Mouse (Mus musculus) liver, embryonic 11.5 days (tissue): Measurements from ENCODE around the gene Ankrd44. TPM values are rescaled to one million over a fixed set of nuclear protein-coding genes. Genes with fewer than 3 reads are reported as not detected.

Source experiments
- ATAC-seq: fragments of 200-750 bp; cut with Nextera tagmentation; replicated peaks from 2 replicates; pipeline ENCODE4 v1.8.0; 2017; ENCODE audit warnings: moderate number of reproducible peaks, mild to moderate bottlenecking, moderate TSS enrichment, moderate library complexity; ENCODE audit not compliant: low FRiP score
- DNase-seq: peaks from one replicate; pipeline ENCODE4 v3.0.0-alpha.2; 2017; ENCODE audit warnings: low spot score
- H3K27ac ChIP-seq: fragments of 300-500 bp; sonication (generic); 2 replicates; pipeline ENCODE4 v1.5.1; 2014; ENCODE audit warnings: mild to moderate bottlenecking, low read depth, low read length, control low read depth
- H3K27me3 ChIP-seq: fragments of 300-500 bp; sonication (generic); replicated peaks from 2 replicates; pipeline ENCODE4 v1.6.1; 2014; ENCODE audit warnings: low read length, mixed read lengths; ENCODE audit not compliant: control insufficient read depth, insufficient read depth
- H3K36me3 ChIP-seq: fragments of 300-500 bp; sonication (generic); 2 replicates; pipeline ENCODE4 v1.6.1; 2014; ENCODE audit warnings: mild to moderate bottlenecking, low read length, moderate library complexity, mixed read lengths; ENCODE audit not compliant: control insufficient read depth, insufficient read depth
- H3K4me1 ChIP-seq: fragments of 300-500 bp; sonication (generic); replicated peaks from 2 replicates; pipeline ENCODE4 v1.6.1; 2014; ENCODE audit warnings: low read length, mixed read lengths; ENCODE audit not compliant: control insufficient read depth, insufficient read depth
- H3K4me2 ChIP-seq: fragments of 300-500 bp; sonication (generic); 2 replicates; pipeline ENCODE4 v1.6.1; 2014; ENCODE audit warnings: mild to moderate bottlenecking, control low read depth, moderate library complexity
- H3K4me3 ChIP-seq: fragments of 300-500 bp; sonication (generic); 2 replicates; pipeline ENCODE4 v1.5.1; 2014; ENCODE audit warnings: low read depth, low read length, control low read depth
- H3K9ac ChIP-seq: fragments of 300-500 bp; sonication (generic); 2 replicates; pipeline ENCODE4 v1.6.1; 2014; ENCODE audit warnings: low read depth, low read length, control low read depth
- H3K9me3 ChIP-seq: fragments of 300-500 bp; sonication (generic); 2 replicates; pipeline ENCODE4 v1.6.1; 2016; ENCODE audit warnings: low read length, inconsistent platforms, mixed read lengths; ENCODE audit not compliant: control insufficient read depth
- WGBS: fragments of 180-500 bp; shearing (Covaris S2); extraction: QIAGEN DNeasy Blood & Tissue Kit; methylation state at CpG from one replicate; pipeline ENCODE4 v1.1.7; 2014; 5-methylcytosine and 5-hydroxymethylcytosine counted together
- polyA plus RNA-seq: library from polyadenylated mRNA; unstranded; fragments of >200 nt; fragmentation: Nextera tagmentation; extraction: Ambion mirVana; gene quantifications from 2 replicates; pipeline ENCODE4 v1.2.1, GENCODE M21; 2014

Gene Ankrd44
- polyA plus RNA-seq, 1 experiment from 2014 or later: 11.8 TPM

DNA sequence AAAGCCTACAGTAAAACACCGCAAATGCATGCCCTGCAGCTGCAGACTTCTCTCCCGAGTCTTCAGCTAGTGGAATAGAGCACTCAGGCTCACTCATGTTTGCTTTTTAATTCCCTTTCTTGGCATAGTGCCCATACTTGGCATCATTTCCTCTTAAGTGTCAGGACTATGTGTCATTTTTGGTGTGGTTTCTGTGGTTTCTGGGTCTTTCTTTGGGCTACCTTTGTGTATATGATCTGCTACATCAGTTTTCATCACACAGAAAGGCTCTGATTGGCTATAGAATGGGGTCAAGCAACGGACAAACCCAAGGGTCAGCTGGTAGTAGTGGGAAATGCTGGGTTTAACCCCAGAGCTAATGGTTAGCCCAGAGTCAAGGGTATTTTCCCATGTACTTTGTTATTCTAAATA is 278.8 kb downstream of the Ankrd44 start:
- no peaks in the 10 kb centered on the region for H3K4me1 ChIP-seq
- H3K36me3 ChIP-seq: no peaks in the 10 kb centered on the region
- no peak overlapping the region for H3K4me2 ChIP-seq
- H3K9me3 ChIP-seq: no peaks in the 10 kb centered on the region
- no peak overlapping the region for H3K9ac ChIP-seq
- H3K27me3 ChIP-seq: no peaks in the 10 kb centered on the region
- 70% methylated on average over 3 of the region's 3 CpGs for WGBS
- no peak overlapping the region for H3K27ac ChIP-seq
- ATAC-seq: no peak
- no peak for DNase-seq
- H3K4me3 ChIP-seq: no peak overlapping the region

DNA sequence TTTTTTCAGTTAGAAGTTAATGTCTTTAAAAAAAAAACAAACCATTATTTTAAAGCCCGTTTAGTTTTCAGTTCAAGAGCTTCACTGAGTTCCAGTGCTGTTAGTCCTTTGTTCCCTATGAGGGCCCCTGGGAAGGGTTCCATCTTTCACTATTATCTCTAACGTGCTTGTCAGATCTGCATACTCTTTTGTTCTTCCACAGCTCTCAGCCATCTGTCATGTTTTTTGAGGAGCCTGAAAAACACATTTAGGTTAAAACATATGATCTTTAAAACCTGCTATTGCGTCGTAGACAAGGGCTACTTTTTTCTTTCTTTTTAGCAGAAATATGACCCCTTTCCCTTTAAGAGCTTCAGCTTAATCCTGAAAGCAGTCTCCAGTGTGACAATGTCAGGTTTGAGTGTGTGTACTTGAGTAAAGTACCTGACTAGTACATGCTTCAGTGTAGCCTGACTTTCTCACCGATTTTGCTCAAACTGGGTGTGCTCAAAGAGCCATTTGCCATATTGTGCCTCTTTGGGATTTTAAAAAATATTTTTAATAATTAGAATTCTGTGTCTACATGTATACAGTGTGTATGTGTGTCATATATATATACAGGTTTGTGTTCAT is 285.9 kb downstream of the Ankrd44 start:
- Histone ChIP-seq H3K4me2 (no peak overlapping the region), H3K36me3 (no peaks in the 10 kb centered on the region), H3K9me3 (no peaks in the 10 kb centered on the region), H3K4me1 (no peaks in the 10 kb centered on the region), H3K4me3 (no peak overlapping the region), H3K27ac (no peak overlapping the region), H3K27me3 (no peaks in the 10 kb centered on the region), H3K9ac (no peak overlapping the region)
- WGBS: 62% methylated on average over 5 of the region's 5 CpGs
- no peak for DNase-seq
- ATAC-seq: no peak

DNA sequence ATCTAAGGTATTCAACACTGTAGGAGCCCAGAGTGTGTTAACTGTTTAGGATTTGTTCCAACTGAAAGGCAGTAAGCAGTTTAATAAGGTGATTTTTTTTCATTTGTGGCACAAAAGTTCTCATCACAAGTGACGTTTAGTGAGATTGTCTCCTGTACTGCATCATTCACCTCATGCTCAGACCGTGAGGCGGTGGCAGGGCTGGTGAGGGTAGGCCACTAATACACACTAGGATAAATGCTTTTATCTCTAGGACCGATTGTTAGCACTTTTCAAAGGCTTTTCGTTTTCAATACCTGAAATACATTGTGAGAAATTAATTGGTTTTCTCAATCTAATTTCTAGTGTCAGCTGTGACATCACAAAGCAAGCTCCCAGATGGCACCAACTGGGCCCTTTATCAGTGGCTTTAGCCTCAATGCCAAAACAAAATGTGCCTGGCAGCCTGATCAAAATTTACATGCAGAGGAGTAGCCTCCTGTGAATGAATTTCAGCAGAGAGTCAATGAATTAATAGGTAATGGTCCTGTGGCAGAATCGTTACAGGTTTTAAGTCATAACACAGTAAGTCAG is 286.6 kb downstream of the Ankrd44 start:
- no peak overlapping the region for H3K4me3 ChIP-seq
- H3K27ac ChIP-seq: no peak overlapping the region
- H3K36me3 ChIP-seq: no peaks in the 10 kb centered on the region
- H3K4me1 ChIP-seq: no peaks in the 10 kb centered on the region
- no peak overlapping the region for H3K9ac ChIP-seq
- H3K4me2 ChIP-seq: no peak overlapping the region
- ATAC-seq: no peak
- WGBS: 78% methylated on average over 6 of the region's 6 CpGs
- H3K9me3 ChIP-seq: no peaks in the 10 kb centered on the region
- DNase-seq: no peak
- H3K27me3 ChIP-seq: no peaks in the 10 kb centered on the region

- no peak overlapping the region for H3K4me3 ChIP-seq
- ATAC-seq: no peak
- WGBS: 81% methylated on average over 2 of the region's 2 CpGs
These were observed 287.1 kb downstream of the Ankrd44 start for GRCm38 (mm10) chr1:54639076-54639475.

DNA sequence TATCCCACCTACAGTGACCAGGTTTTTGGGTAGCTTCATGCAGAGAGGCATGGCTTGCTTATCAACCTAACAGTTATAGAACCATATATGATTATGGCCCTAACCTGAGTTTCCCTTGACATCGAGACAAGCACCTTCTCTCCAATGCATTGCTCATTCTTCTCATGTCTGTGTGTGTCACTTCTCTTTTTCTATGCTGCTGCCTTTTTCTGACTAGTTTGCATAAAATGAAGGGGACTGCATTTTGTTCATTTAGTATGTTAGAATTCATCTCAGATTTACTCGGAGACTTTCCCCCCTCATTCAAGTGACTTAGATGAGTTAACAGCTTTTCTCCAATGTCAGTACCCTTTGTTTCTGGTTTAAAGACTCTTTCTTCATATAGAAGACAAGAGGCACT is 288.8 kb downstream of the Ankrd44 start:
- ATAC-seq: no peak
- H3K9me3 ChIP-seq: no peaks in the 10 kb centered on the region
- H3K36me3 ChIP-seq: no peaks in the 10 kb centered on the region
- 78% methylated on average over 2 of the region's 2 CpGs for WGBS
- H3K4me2 ChIP-seq: no peak overlapping the region
- no peak for DNase-seq
- no peak overlapping the region for H3K27ac ChIP-seq
- H3K4me1 ChIP-seq: no peaks in the 10 kb centered on the region
- no peaks in the 10 kb centered on the region for H3K27me3 ChIP-seq
- H3K9ac ChIP-seq: no peak overlapping the region
- no peak overlapping the region for H3K4me3 ChIP-seq

More at GRCm38 (mm10) chr1:54639076-54639475, 287.1 kb downstream of the Ankrd44 start:
- Histone ChIP-seq H3K36me3 (no peaks in the 10 kb centered on the region), H3K27me3 (no peaks in the 10 kb centered on the region), H3K9me3 (no peaks in the 10 kb centered on the region), H3K9ac (no peak overlapping the region), H3K4me1 (no peaks in the 10 kb centered on the region), H3K27ac (no peak overlapping the region), H3K4me2 (no peak overlapping the region)
- no peak for DNase-seq

GRCm38 (mm10) chr1:54629106-54629505 is 297.1 kb downstream of the Ankrd44 start:
- no peak for DNase-seq
- Histone ChIP-seq H3K27me3 (no peaks in the 10 kb centered on the region), H3K4me2 (no peak overlapping the region), H3K4me1 (no peaks in the 10 kb centered on the region), H3K36me3 (no peaks in the 10 kb centered on the region), H3K9ac (no peak overlapping the region), H3K27ac (no peak overlapping the region), H3K9me3 (no peaks in the 10 kb centered on the region), H3K4me3 (no peak overlapping the region)
- ATAC-seq: no peak
- 74% methylated on average over 1 of the region's 1 CpGs for WGBS

DNA sequence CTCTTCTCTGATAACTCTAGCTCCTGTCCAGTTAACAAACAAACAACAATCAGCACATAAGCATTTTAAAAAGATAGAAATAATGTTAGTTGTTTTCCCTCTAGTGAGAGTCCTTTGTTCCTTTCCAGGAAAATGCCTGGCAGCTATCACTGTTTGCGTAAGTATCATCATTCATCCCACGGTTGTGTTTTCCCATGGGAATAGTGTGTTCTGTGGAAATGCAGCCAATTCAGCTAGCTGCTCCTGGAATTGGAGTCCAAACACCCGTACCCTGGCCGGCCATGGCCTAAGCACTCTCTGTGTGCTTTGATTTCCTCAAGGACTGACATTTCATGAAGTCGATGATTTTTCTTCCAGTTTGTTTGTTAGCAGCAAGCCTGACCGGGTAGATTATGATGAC is 311.2 kb downstream of the Ankrd44 start:
- no peaks in the 10 kb centered on the region for H3K27me3 ChIP-seq
- WGBS: 87% methylated on average over 6 of the region's 6 CpGs

GRCm38 (mm10) chr1:54612344-54612743 is 313.8 kb downstream of the Ankrd44 start:
- Histone ChIP-seq H3K9me3 (no peaks in the 10 kb centered on the region), H3K27me3 (no peaks in the 10 kb centered on the region), H3K4me3 (no peak overlapping the region), H3K9ac (no peak overlapping the region), H3K4me1 (no peaks in the 10 kb centered on the region), H3K27ac (no peak overlapping the region), H3K4me2 (no peak overlapping the region), H3K36me3 (no peaks in the 10 kb centered on the region)
- 76% methylated on average over 6 of the region's 6 CpGs for WGBS
- DNase-seq (no peak), ATAC-seq (no peak)

More for the DNA sequence above, 311.2 kb downstream of the Ankrd44 start:
- Histone ChIP-seq H3K9me3 (no peaks in the 10 kb centered on the region), H3K36me3 (no peaks in the 10 kb centered on the region), H3K4me2 (no peak overlapping the region), H3K27ac (no peak overlapping the region), H3K9ac (no peak overlapping the region), H3K4me1 (no peaks in the 10 kb centered on the region), H3K4me3 (no peak overlapping the region)
- ATAC-seq (no peak), DNase-seq (no peak)

DNA sequence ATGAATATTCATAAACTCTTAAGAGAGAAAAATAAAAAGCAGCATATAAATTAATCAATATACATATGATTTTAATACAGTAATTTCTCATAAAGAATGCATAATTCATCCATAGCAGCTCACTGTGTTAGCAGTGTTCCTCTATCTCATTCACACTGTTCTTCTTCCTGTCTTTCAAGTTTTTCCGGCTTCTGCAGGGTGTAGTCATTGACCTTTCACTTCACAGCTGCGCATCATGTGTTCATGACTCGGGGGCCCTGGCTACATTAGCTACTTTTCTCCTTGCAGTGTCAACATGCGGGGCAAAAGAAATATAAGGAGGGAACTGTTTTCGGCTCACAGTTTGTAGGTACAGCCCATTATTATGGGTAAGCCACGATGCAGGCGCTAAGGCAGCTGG is 314.3 kb downstream of the Ankrd44 start:
- WGBS: 74% methylated on average over 7 of the region's 7 CpGs
- no peak overlapping the region for H3K9ac ChIP-seq
- H3K27ac ChIP-seq: no peak overlapping the region
- H3K36me3 ChIP-seq: no peaks in the 10 kb centered on the region
- ATAC-seq (no peak), DNase-seq (no peak)
- H3K9me3 ChIP-seq: no peaks in the 10 kb centered on the region
- H3K4me2 ChIP-seq: no peak overlapping the region
- no peaks in the 10 kb centered on the region for H3K4me1 ChIP-seq
- no peak overlapping the region for H3K4me3 ChIP-seq
- H3K27me3 ChIP-seq: no peaks in the 10 kb centered on the region
